In genomic region chr8:108454561-108455311, GRCm38 (mm10) we compare ENCODE assay signal across 10 mouse cellular contexts.
DNase-seq lines count a peak whose midpoint lies in the region; ATAC-seq lines count a peak whose summit lies in the region.
"Had no signal": no experiment of that assay in that cellular context is flagged by ENCODE, and none has a peak within 500 bp of the region (broad histone marks: within the 10 kb centered on the region; RNA-seq: fewer than 3 reads in every experiment).

No protein-coding gene starts in this region.

- WGBS in hindbrain, embryonic 11.5 days: 32% methylated on average over 18 of the region's 18 CpGs
- 75% methylated on average over 18 of the region's 18 CpGs for WGBS in heart, embryonic 10.5 days

- peak; percentile 4 to 14 for DNase-seq in right cerebral cortex, adult 2 months (ENCODE audit: low spot score in 2 of 2)
- no peak for DNase-seq in right cerebral cortex, postnatal 14 days
- peak; percentile 64 for DNase-seq in hindbrain, embryonic 11.5 days (ENCODE audit: low spot score)
- peak; percentile 51 for DNase-seq in mesoderm, embryonic 11.5 days (ENCODE audit: low read depth, low spot score)
- peak; percentile 4 for DNase-seq in right cerebral cortex, postnatal 25 days
- DNase-seq in gastrocnemius, postnatal 14 days: no peak
- no peak for DNase-seq in heart, embryonic 10.5 days (ENCODE audit: low spot score)
- DNase-seq in heart, adult 11 months: no peak

- peak overlapping the region; percentile 86 for H3K27ac ChIP-seq in hindbrain, embryonic 11.5 days (ENCODE audit: low read depth, low read length)
- no peak overlapping the region for H3K27ac ChIP-seq in heart, embryonic 10.5 days
- H3K27ac ChIP-seq: limb, embryonic 12.5 days had no signal

- H3K9ac ChIP-seq in hindbrain, embryonic 11.5 days (ENCODE audit: low read depth, low read length): 0 out of 2 replicates have a peak overlapping the region, but pooled peaks have one; percentile 25
- H3K9ac ChIP-seq: limb, embryonic 12.5 days had no signal

- no peaks in the 10 kb centered on the region for H3K27me3 ChIP-seq in hindbrain, embryonic 11.5 days (ENCODE audit: control insufficient read depth, insufficient read depth, low read length)
- no peaks in the 10 kb centered on the region for H3K27me3 ChIP-seq in heart, embryonic 10.5 days (ENCODE audit: insufficient read depth, poor library complexity, severe bottlenecking)
- H3K27me3 ChIP-seq: CH12.LX; limb, embryonic 12.5 days had no signal

- H3K4me3 ChIP-seq in hindbrain, embryonic 11.5 days (ENCODE audit: low read depth, low read length): no peak overlapping the region
- H3K4me3 ChIP-seq in heart, embryonic 10.5 days: no peak overlapping the region
- H3K4me3 ChIP-seq: limb, embryonic 12.5 days had no signal

- H3K4me1 ChIP-seq in hindbrain, embryonic 11.5 days (replicated peaks; ENCODE audit: control insufficient read depth, insufficient read depth, low read length): peaks cover 6% of the 10 kb centered on the region; the same call in 1 of the 2 replicates
- H3K4me1 ChIP-seq in heart, embryonic 10.5 days: 0 out of 2 replicates have a peak, but pooled peaks cover 3% of the 10 kb centered on the region
- H3K4me1 ChIP-seq: limb, embryonic 12.5 days had no signal

- H3K9me3 ChIP-seq in hindbrain, embryonic 11.5 days (ENCODE audit: control insufficient read depth, low read length): peaks cover 6% of the 10 kb centered on the region
- H3K9me3 ChIP-seq in heart, embryonic 10.5 days: peaks cover 11% of the 10 kb centered on the region; the same call in 1 of the 2 replicates

- intact Hi-C loops in gastrocnemius, postnatal 14 days (cut with DNase I; ENCODE audit: low total_unique reads): no loop called here

- no peak overlapping the region for H3K4me2 ChIP-seq in hindbrain, embryonic 11.5 days (replicated peaks; ENCODE audit: low read depth, low read length)
- H3K4me2 ChIP-seq: limb, embryonic 12.5 days had no signal

- H3K36me3 ChIP-seq in hindbrain, embryonic 11.5 days (ENCODE audit: control insufficient read depth, insufficient read depth, low read length): no peaks in the 10 kb centered on the region
- no peaks in the 10 kb centered on the region for H3K36me3 ChIP-seq in heart, embryonic 10.5 days
- H3K36me3 ChIP-seq: limb, embryonic 12.5 days had no signal

- ATAC-seq in hindbrain, embryonic 11.5 days (ENCODE audit: low FRiP score): peak; percentile 91

Comparison
In these comparisons a context has a peak if more than half of its experiments do, and no peak if none do; other contexts are left out.
1. DNase-seq: peak in right cerebral cortex, adult 2 months (2 of 2), hindbrain, embryonic 11.5 days (single experiment), mesoderm, embryonic 11.5 days (single experiment) and right cerebral cortex, postnatal 25 days (single experiment); none in right cerebral cortex, postnatal 14 days (single experiment), gastrocnemius, postnatal 14 days (single experiment), heart, embryonic 10.5 days (single experiment) and heart, adult 11 months (single experiment).